In the genomic region with DNA sequence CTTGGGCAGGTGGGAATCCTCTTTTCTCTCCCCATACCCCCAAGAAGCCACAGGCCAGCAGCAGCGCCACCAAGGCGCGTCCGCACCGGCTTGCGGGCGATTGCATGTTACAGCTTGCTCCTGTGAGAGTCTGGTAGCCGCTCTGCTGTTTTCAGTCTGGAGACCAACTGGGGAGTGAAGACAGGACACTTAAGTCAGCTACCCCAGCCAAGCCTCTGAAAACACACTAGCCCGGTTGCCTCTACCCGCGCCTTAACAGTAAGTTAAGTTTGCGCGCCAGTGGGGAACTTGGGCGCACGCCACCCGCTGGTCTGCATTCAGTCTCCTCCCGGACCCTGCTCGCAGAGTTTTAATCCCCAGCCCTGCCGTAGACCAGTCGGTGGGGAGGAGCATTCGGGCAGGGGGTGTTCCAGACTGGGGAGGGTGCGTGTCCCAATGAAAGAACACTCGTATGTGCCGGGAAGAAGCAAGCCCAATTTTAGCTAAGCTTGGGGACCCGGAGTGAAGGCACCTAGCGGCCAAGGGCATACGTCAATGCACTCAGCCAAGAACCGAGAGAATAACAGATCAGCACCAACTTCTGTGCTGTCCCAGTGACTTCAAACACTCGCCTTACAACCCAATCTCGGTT, we compare ENCODE assay signal across 8 mouse cellular contexts. TPM values are rescaled to one million over a fixed set of nuclear protein-coding genes. Genes with fewer than 3 reads are reported as not detected.
A peak's percentile ranks its signal among the peaks of the same experiment; 100 is the strongest.
DNase-seq lines count a peak whose midpoint lies in the region; ATAC-seq lines count a peak whose summit lies in the region.

No protein-coding gene starts in this region.

- H3K27ac ChIP-seq in hindbrain, embryonic 16.5 days (ENCODE audit: low read depth, low read length): peak overlapping the region; percentile 66
- peak overlapping the region; percentile 36; the same call in 1 of the 2 replicates for H3K27ac ChIP-seq in limb, embryonic 10.5 days

- H3K9me3 ChIP-seq in hindbrain, embryonic 16.5 days (ENCODE audit: control insufficient read depth, low read length): no peaks in the 10 kb centered on the region
- H3K9me3 ChIP-seq in limb, embryonic 10.5 days (replicated peaks): no peaks in the 10 kb centered on the region

- peak overlapping the region; percentile 62 for H3K4me3 ChIP-seq in hindbrain, embryonic 16.5 days (ENCODE audit: low read length)
- H3K4me3 ChIP-seq in limb, embryonic 10.5 days: peak overlapping the region; percentile 60

- H3K4me2 ChIP-seq in hindbrain, embryonic 16.5 days (ENCODE audit: low read length): peak overlapping the region; percentile 100

- DNase-seq in adrenal gland, adult (ENCODE audit: inconsistent age in 2 of 2, low spot score in 1 of 2): peak; percentile 53 to 83
- DNase-seq in cerebellum, postnatal 36 days: peak; percentile 10 to 11
- peak; percentile 38 for DNase-seq in gastrocnemius, postnatal 10 days
- DNase-seq in limb, embryonic 10.5 days (ENCODE audit: low spot score): peak; percentile 65
- DNase-seq in skeletal muscle tissue, adult 2 months (ENCODE audit: low read depth, low spot score): peak; percentile 27
- no peak for DNase-seq in adipocyte (ENCODE audit: low spot score)

- under 1% methylated on average over 30 of the region's 30 CpGs for WGBS in hindbrain, embryonic 16.5 days
- WGBS in limb, embryonic 10.5 days: under 1% methylated on average over 30 of the region's 30 CpGs

- peak; percentile 88 for ATAC-seq in hindbrain, embryonic 16.5 days
- ATAC-seq in megakaryocyte-erythroid progenitor cell, adult 5-6 weeks (replicated peaks; ENCODE audit: low FRiP score, low TSS enrichment, poor library complexity, severe bottlenecking): peak; percentile 57; the same call in 1 of the 2 replicates

- no peaks in the 10 kb centered on the region for H3K36me3 ChIP-seq in hindbrain, embryonic 16.5 days (ENCODE audit: control insufficient read depth, insufficient read depth, low read length)
- no peaks in the 10 kb centered on the region for H3K36me3 ChIP-seq in limb, embryonic 10.5 days

- H3K9ac ChIP-seq in hindbrain, embryonic 16.5 days (ENCODE audit: low read depth, low read length): peak overlapping the region; percentile 50

- H3K27me3 ChIP-seq in hindbrain, embryonic 16.5 days (replicated peaks; ENCODE audit: control insufficient read depth, insufficient read depth, low read length): 0 out of 2 replicates have a peak, but pooled peaks cover 3% of the 10 kb centered on the region
- H3K27me3 ChIP-seq in limb, embryonic 10.5 days (ENCODE audit: low read depth, poor library complexity, severe bottlenecking): peaks cover 52% of the 10 kb centered on the region

- peaks cover 4% of the 10 kb centered on the region for H3K4me1 ChIP-seq in hindbrain, embryonic 16.5 days (ENCODE audit: control insufficient read depth, insufficient read depth, low read depth, low read length)
- H3K4me1 ChIP-seq in limb, embryonic 10.5 days: peaks cover 20% of the 10 kb centered on the region

RNA-seq across cellular contexts. Expression of gene Ednrb, which starts 0.7 kb away (rescaled TPM):
- total RNA-seq in gastrocnemius, postnatal 10 days (2021): 10 to 100 TPM; 19.1 to 19.7 TPM
- polyA plus RNA-seq in hindbrain, embryonic 16.5 days (2015; fragmentation: Nextera tagmentation; extraction: Ambion mirVana): 139 and 159 TPM in 2 replicates
- polyA plus RNA-seq in limb, embryonic 10.5 days (2016; fragmentation: Nextera tagmentation; extraction: Ambion mirVana): 2.6 and 4.0 TPM in 2 replicates
- total RNA-seq in megakaryocyte-erythroid progenitor cell, adult 5-6 weeks (2014; fragmentation: Nextera tagmentation): not detected in 2 replicates
- not detected in 2 replicates for total RNA-seq in megakaryocyte-erythroid progenitor cell, adult 5-6 weeks (2017)

Comparison
In these comparisons a context has a peak if more than half of its experiments do, and no peak if none do; other contexts are left out.
1. RNA of gene Ednrb, which starts 0.7 kb away (total RNA-seq): 19.1 to 19.7 TPM in gastrocnemius, postnatal 10 days; not detected in megakaryocyte-erythroid progenitor cell, adult 5-6 weeks; every median in the first group is over 10 times any median in the second.